Mouse (Mus musculus): ENCODE measurements around the gene Notch2.

- TF ChIP-seq POLR2A (IDR thresholded peaks at IDR 0.05; ENCODE audit: borderline replicate concordance, control insufficient read depth, low read depth, low read length), result no peak
- TF ChIP-seq CTCF (IDR thresholded peaks at IDR 0.05; ENCODE audit: control insufficient read depth, insufficient read depth, low read length), result no peak
These were observed 145.3 kb downstream of the Notch2 start for GRCm38 (mm10) chr3:98158646-98159045.

Data from bone marrow, adult 2 months (tissue).